Mouse (Mus musculus) embryonic stem cell, embryonic (primary cell): ENCODE data around the gene Stpg4.

ENCODE experiments used
- CTCF ChIA-PET, 4 experiments: fragments of 300-600 bp in 2 of 4; fragments of 350-600 bp in 2 of 4; sonication (Branson Sonifier 250); formaldehyde crosslinking; loops; one replicate each; lab custom pipeline; 2022; ENCODE audit warnings: inconsistent platforms in 2 of 4; lab: Charles Lee
- POLR2A ChIA-PET, 4 experiments: fragments of 300-600 bp in 2 of 4; fragments of 350-600 bp in 2 of 4; sonication (Branson Sonifier 250); formaldehyde crosslinking; loops; one replicate each; lab custom pipeline; 2022; ENCODE audit warnings: antibody characterized with exemption in 4 of 4, inconsistent platforms in 1 of 4; lab: Charles Lee

Gene Stpg4

DNA sequence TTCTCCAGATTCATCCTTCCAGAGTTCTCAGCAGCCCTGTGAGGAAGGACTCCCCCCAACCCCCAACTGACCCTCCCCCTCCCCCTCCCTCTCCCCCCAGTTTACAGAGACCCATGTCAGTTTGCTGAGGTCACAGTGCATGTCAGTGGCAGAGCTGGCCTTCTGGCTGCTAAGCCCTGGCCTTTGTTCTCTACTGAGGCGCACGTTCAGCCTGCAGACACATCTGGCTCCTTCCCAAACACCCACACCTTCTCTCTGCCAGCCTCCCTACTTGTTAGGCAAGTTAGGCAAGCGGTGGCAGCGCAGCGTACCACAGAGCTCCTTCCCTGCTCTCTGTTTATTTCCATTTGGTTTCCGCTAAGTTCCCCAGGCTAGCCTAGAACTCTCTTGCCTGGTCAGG lies 50.0 kb downstream of the Stpg4 start:
- ChIA-PET CTCF (interaction anchor here in 1 of 4 experiments (1.2 to 1.7 kb wide), 2 partner anchors 8 to 63 kb away, joined by 3 to 4 read pairs; no protein-coding TSS in a partner anchor), POLR2A (interaction anchor here in 3 of 4 experiments (1.0 to 3.6 kb wide), 11 partner anchors 7 to 113 kb away, joined by 3 to 25 read pairs (median 6); partner anchors contain the start of gene Calm2 (in 1 of the 3))

DNA sequence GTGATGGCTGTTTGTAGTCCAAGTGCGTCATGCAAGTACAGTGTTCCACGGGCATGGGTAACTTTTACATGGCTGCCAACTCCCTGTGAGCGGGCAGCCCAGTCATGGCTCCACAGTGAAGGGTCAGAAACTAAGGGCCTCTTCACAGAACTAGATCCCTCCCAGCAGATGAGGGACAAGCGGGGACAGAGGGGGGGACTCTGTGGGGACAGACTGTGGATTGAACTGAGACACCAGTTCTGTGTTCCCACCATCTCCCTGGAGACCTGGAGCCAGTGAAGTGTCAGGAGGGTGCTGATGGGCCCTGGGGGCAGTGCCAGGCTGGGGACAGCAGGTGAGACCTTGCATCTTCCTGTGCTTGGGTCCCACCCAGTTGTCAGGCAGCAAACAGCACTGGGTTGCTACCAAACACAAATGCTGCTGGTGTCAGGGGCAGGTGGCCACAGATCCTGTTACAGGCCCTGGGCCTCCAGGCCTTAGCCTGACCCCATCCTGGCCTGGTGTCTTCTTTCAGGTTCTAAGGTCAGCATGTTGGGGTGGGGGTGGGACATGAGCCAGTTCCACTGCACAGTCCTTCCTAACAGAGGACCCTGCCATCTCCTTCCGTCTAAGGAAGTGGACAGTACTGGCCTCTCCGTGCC lies 50.6 kb downstream of the Stpg4 start:
- CTCF ChIA-PET = no interaction called here
- POLR2A ChIA-PET = interaction anchor here in 3 of 4 experiments (0.6 to 3.6 kb wide), 8 partner anchors 8 to 850 kb away, joined by 3 to 25 read pairs (median 4); partner anchors contain the start of gene Calm2 (in 2 of the 3)

DNA sequence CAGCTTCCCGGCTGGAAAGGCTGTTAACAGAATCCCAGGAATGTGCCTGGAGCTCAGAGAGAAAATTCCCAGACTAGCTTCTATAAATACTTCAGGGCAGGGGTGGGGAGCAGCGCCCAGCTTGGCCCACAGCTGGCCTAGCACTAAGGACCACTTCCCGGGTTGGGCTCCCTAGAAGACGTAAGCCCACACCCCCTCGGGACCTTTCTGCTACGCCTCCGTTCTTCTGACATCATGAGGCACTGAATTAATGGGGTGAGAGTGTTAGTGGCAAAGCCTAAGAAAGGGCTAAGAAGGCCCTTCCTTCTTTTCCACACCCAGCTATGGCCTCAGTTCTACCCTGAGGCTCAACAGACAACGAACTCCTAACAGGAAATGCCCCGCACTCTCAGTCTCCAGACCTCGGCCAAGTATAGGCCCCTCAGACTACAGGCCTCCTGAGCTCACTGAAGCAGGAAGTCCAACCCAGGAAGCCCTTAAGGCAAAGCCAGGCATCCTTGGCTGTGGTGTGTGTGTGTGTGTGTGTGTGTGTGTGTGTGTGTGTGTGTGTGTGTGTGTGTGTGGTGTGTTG lies 51.5 kb downstream of the Stpg4 start:
- POLR2A ChIA-PET = interaction anchor here (0.6 to 1.5 kb wide), 13 partner anchors 9 to 849 kb away, joined by 3 to 10 read pairs (median 4); partner anchors contain the start of gene Calm2 (in 2 of the 4)
- CTCF ChIA-PET = interaction anchor here in 2 of 4 experiments (0.6 kb wide), 3 partner anchors 25 to 265 kb away, joined by 3 read pairs; no protein-coding TSS in a partner anchor

DNA sequence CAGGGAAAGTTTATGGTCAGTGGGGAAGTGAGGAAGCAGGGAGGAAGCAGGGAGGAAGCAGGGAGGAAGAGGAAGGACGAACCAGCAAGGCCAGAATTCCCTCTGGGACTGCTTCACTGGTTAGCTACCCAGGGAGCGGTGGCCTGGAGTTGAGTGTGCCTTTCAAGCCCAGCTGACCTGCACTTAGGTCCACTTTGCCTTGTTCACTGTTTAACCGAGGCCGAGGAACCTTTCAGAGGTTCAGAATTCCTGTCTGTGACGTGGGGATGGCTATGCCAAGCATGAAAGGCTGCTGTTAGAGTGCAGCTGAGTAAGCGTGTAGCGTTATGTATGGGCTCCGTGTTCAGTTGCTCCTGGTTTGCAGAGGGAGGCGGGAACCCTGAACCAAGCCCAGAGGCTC lies 54.2 kb downstream of the Stpg4 start:
- ChIA-PET CTCF (no interaction called here), POLR2A (interaction anchor here in 2 of 4 experiments (0.6 to 2.5 kb wide), 7 partner anchors 8 to 73 kb away, joined by 3 to 12 read pairs (median 3); partner anchors contain the start of gene Calm2 (in 1 of the 2))

DNA sequence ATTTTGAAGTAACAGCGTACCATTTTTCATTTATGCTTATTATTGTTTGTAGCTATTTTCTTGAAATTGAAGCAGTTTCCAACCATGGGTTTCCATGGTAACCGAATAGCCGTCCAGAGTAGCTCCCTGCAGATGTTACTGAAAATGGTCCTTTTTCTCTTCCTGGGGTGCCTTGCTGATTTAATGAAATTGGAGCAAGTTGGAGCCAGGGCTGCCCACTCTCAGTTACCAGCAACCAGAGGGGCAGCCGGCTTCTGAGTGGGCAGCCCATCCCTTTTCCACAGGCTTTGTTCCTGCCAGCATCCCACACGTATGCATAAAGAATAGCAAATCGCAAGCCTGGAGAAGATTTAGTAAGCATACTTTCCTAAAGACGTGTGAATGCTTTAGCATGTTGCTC lies 55.4 kb downstream of the Stpg4 start:
- CTCF ChIA-PET = interaction anchor here in 1 of 4 experiments (1.2 kb wide), 1 partner anchor 152 kb away, joined by 3 read pairs; no protein-coding TSS in a partner anchor
- POLR2A ChIA-PET = interaction anchor here in 2 of 4 experiments (1.5 to 2.5 kb wide), 2 partner anchors 11 to 74 kb away, joined by 3 to 12 read pairs; partner anchors contain the start of gene Calm2 (in 1 of the 2)

DNA sequence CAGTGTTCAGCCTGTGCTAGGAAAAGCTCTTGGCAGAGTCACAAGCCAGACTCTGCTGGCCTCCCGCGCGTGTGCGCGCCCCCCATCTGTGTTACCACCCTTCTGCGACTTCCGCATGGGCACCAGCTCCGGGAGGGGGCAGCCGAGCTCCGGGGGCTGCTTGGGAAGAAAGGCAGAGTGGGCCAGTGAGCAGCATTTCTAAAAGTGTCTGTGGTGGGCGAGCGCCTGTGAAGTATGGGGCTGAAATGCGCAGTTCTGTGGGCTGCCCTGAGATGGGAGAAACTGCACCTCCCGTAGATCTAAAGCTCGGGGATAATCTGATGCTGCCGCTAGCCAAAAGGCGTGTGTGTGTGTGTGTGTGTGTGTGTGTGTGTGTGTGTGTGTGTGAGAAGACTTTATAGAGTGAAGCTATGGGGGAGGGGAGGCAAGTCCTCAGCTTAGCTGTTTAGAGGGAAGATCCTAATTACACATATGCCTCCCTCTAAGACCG lies 58.2 kb downstream of the Stpg4 start:
- CTCF ChIA-PET = interaction anchor here in 2 of 4 experiments (0.7 to 1.8 kb wide), 2 partner anchors 9 to 53 kb away, joined by 4 to 8 read pairs; no protein-coding TSS in a partner anchor
- POLR2A ChIA-PET = interaction anchor here in 3 of 4 experiments (0.6 to 3.7 kb wide), 22 partner anchors 9 to 605 kb away, joined by 3 to 13 read pairs (median 4); partner anchors contain the start of genes Calm2 (in 1 of the 3) and Msh6 (in 1 of the 3)

DNA sequence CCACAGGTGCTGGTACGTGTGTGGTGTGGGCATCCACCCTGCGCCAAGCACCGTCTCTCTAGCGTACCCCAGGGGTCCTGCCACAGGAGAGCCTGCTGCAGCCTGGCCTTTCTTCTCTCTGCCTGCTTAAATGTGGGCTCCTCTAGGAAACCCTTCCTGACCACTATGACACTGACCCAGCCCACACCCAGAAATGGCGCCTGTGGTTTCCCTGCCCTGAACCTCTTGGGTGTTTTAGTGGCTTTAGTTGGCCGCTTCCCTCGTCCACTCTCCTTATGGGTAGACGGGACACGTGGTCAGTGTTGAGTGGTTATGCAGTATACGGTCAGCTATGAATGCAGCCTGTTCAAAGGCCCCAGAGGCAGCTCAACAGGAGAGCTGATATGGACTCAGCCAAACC lies 59.1 kb downstream of the Stpg4 start:
- ChIA-PET CTCF (interaction anchor here in 2 of 4 experiments (0.5 to 1.8 kb wide), 5 partner anchors 10 to 462 kb away, joined by 3 to 6 read pairs (median 4); no protein-coding TSS in a partner anchor), POLR2A (interaction anchor here in 3 of 4 experiments (0.6 to 3.7 kb wide), 18 partner anchors 8 to 605 kb away, joined by 3 to 17 read pairs (median 4); partner anchors contain the start of gene Calm2 (in 2 of the 3))

DNA sequence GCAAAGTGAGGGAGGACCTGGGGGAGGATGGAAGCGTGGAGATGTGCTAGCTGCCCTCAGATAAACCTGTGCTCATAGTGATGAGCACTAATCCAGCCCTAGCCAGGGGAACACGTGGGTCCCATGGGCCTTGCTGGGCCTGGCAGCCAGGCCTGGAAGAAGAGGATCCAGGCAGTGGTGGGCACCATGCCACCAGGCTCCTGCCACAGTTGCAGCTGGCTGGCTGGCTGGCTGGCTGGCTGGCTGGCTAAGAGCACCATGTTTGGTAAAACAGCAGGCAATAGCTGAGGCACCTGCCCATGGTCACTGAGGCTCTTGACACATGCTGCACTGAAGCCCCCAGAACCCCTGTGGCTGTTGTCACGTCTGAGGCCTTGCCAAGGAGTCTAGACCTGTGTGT lies 59.9 kb downstream of the Stpg4 start:
- POLR2A ChIA-PET = interaction anchor here (0.7 to 3.7 kb wide), 29 partner anchors 8 to 165 kb away, joined by 3 to 17 read pairs (median 5); partner anchors contain the start of genes Calm2 (in 3 of the 4) and Ttc7 (in 1 of the 4)

DNA sequence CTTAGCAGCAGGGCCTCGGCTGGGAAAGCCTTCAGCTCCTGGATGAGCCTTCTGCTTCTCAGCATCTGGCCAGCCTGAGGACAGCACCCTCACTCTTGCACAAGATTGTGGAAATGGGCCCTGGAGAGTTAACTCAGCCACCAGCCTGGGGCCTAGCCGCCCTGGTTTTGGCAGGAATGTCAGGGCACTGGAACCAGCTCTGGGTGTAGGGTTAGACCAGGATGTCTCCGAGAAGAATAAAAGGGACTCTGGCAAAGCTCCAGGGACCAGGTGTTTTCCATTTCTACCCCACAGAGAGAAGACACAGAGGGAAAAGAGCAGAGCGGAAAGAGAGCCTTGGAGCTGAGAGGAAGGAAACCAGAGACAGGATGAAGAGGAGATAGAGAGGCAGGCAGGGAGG lies 60.3 kb downstream of the Stpg4 start:
- CTCF ChIA-PET = interaction anchor here in 1 of 4 experiments (0.6 to 1.6 kb wide), 3 partner anchors 11 to 1733 kb away, joined by 3 to 4 read pairs (median 4); no protein-coding TSS in a partner anchor
- POLR2A ChIA-PET = interaction anchor here (0.6 to 3.7 kb wide), 32 partner anchors 8 to 165 kb away, joined by 3 to 17 read pairs (median 5); partner anchors contain the start of genes Calm2 (in 3 of the 4) and Ttc7 (in 1 of the 4)

More for the DNA sequence above, 59.9 kb downstream of the Stpg4 start:
- CTCF ChIA-PET = interaction anchor here in 1 of 4 experiments (0.6 to 1.6 kb wide), 3 partner anchors 11 to 1734 kb away, joined by 3 to 4 read pairs (median 4); no protein-coding TSS in a partner anchor

DNA sequence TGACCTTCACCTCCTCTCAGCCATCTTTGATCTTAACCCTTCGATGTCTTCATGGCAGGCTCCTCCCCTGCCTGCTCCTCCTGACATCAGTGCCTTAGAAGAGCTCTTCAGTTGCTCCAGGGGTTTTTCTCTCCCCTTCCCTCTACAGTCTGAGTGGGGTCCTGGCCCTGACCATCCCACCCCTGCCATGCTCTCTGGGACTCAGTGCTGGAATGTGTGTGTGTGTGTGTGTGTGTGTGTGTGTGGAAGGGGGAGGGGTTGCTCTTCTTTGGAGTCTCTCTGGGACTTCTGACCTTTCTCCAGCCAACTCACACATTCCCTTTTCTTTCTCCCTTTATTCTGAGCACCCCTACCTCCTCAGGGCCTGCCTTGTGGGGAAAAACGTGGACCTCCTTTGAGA lies 61.0 kb downstream of the Stpg4 start:
- POLR2A ChIA-PET = interaction anchor here (0.6 to 3.7 kb wide), 37 partner anchors 9 to 715 kb away, joined by 3 to 17 read pairs (median 4); partner anchors contain the start of genes Calm2 (in 3 of the 4) and Ttc7 (in 1 of the 4)
- CTCF ChIA-PET = interaction anchor here in 1 of 4 experiments (0.5 kb wide), 1 partner anchor 1140 kb away, joined by 3 read pairs; no protein-coding TSS in a partner anchor

DNA sequence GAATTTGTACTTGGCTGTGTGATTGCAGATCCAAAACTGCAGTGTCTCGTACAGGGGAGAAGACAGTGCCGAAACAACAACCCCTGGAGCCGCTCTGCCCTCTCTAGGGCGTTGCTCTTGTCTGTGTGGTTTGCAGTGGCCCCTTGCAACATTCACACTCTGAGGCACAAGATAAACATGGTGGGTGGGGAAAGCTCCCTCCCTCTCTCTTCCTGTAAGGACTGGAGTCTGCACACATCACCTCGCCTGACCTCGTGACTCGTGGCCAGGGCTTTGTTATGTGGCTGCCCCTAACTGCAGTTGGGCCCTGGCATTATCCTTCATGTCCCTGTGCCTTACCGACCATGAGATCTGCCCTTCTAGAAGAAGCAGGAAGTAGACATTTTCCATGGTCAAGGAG lies 62.3 kb downstream of the Stpg4 start:
- POLR2A ChIA-PET = interaction anchor here (0.7 to 3.5 kb wide), 23 partner anchors 8 to 935 kb away, joined by 3 to 24 read pairs (median 4); partner anchors contain the start of genes Calm2 (in 3 of the 4) and Msh6 (in 1 of the 4)
- CTCF ChIA-PET = interaction anchor here in 2 of 4 experiments (0.6 to 1.4 kb wide), 2 partner anchors 44 to 57 kb away, joined by 4 to 5 read pairs; no protein-coding TSS in a partner anchor

DNA sequence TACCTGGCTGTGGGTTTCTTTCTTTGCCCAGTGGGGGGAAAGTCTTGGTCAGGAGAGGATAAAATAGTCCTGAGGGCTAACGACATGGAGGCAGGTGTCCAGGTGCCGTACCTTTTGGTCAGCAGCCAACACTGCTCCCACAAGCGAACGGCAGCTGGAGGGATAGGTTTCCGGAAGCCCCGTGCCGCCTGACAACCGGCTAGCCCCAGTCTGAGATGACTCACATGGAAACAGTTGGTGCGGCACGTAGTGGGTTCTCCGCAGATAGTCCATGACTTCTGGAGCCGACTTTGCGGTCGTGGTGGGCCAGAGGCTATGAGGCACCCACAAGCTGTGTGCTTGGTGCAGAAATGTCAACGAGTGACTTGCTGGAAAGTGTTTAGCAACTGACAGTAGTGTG lies 63.4 kb downstream of the Stpg4 start:
- POLR2A ChIA-PET = interaction anchor here in 3 of 4 experiments (1.1 to 3.5 kb wide), 4 partner anchors 11 to 83 kb away, joined by 3 to 24 read pairs (median 8); partner anchors contain the start of gene Calm2 (in 2 of the 3)
- CTCF ChIA-PET = interaction anchor here in 2 of 4 experiments (0.6 to 1.4 kb wide), 2 partner anchors 43 to 409 kb away, joined by 3 to 4 read pairs; no protein-coding TSS in a partner anchor

DNA sequence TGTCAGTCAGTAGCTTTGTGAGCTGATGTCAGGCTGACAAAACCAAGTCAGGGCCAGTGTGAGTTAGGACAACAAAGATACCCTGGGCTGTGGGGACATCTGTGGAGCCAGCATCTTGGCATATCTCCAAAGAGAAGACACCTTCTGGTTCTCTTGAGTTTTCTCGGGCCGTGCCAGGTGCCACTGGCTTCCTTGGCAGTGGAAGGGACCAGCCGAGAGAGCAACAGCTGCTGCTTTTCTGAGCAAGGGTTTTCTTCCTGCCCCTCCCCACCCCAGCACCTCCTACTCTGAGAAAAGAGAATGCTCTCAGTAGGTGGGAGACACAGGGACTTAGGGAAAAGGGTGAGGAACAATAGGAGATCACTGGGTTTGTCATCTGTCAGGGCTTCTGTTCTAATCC lies 66.4 kb downstream of the Stpg4 start:
- CTCF ChIA-PET = interaction anchor here in 3 of 4 experiments (0.6 to 1.2 kb wide), 3 partner anchors 47 to 156 kb away, joined by 3 to 11 read pairs (median 4); no protein-coding TSS in a partner anchor

DNA sequence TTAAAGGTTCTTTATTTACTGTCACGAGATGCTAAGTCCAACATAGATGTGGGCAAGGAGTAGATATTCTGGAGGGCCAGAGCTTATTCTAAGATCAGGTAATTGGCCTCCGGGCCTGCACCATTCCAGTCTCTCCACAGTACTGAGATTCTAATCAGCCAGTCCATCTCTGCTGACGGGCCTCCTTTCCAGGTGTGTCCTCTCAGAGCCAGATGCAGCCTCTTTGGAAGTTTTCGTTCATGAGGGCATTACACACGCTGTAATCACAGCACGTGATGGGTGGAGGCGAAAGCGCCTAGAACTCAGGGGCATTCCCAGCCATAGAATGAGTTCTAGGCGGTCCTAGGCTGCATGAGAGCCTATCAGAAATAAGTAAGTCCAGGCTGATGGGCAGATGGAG lies 70.0 kb downstream of the Stpg4 start:
- ChIA-PET CTCF (no interaction called here), POLR2A (interaction anchor here in 3 of 4 experiments (0.5 to 1.9 kb wide), 7 partner anchors 9 to 89 kb away, joined by 3 to 6 read pairs (median 4); partner anchors contain the start of gene Calm2 (in 1 of the 3))

More for the DNA sequence above, 66.4 kb downstream of the Stpg4 start:
- POLR2A ChIA-PET = interaction anchor here in 3 of 4 experiments (0.6 to 2.8 kb wide), 21 partner anchors 8 to 210 kb away, joined by 3 to 18 read pairs (median 5); partner anchors contain the start of genes Calm2 (in 2 of the 3), Stpg4 (in 1 of the 3) and Ttc7 (in 1 of the 3)

DNA sequence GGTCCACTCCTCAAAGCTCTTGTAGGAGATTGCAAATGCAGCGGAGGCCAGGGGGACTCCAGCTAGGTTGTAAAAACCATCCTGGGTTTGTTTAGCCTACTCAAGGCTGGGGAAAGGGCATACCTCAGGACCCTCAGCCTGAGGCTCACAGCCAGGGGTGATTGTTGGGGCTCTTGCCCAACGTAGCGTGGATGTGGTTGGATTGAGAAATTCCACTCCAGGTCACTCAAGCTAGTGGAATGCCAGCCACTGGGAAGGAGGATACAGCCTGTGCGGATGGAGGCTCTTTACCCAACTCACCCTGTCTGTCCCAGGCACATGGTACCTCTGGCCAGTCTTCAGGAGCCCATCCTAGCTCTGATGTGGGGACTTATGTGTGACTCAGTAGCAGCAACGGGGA lies 71.3 kb downstream of the Stpg4 start:
- CTCF ChIA-PET = no interaction called here
- POLR2A ChIA-PET = interaction anchor here in 2 of 4 experiments (0.7 to 2.0 kb wide), 5 partner anchors 11 to 91 kb away, joined by 3 to 6 read pairs (median 3); partner anchors contain the start of gene Calm2 (in 1 of the 2)

DNA sequence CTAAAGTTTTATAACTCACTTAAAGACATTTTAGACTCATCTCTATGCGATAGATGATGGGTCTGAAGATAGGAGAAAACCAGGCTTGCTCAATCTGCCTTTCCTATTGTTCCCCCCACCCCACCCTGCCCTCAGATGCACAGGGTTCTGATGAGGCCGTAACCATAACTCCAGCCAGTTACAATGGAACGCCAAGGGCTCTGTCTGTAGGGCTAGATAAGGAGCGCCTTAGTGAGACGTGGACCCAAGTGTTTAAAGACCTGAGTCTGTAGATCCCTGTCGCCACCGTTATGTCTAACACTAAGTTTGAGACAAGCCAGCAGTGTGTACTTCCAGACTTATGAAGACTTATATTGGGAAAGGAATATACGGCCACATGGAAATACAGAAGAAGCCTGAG lies 72.1 kb downstream of the Stpg4 start:
- CTCF ChIA-PET = no interaction called here
- POLR2A ChIA-PET = interaction anchor here in 1 of 4 experiments (1.1 to 2.0 kb wide), 2 partner anchors 12 to 92 kb away, joined by 3 to 5 read pairs; no protein-coding TSS in a partner anchor
